Mouse (Mus musculus): ENCODE results near the gene Fam217a. TPM values are rescaled to one million over a fixed set of nuclear protein-coding genes. Genes with fewer than 3 reads are reported as not detected.

Gene Fam217a
- polyA plus RNA-seq (2017; shearing (Covaris generic)), result not detected

DNA sequence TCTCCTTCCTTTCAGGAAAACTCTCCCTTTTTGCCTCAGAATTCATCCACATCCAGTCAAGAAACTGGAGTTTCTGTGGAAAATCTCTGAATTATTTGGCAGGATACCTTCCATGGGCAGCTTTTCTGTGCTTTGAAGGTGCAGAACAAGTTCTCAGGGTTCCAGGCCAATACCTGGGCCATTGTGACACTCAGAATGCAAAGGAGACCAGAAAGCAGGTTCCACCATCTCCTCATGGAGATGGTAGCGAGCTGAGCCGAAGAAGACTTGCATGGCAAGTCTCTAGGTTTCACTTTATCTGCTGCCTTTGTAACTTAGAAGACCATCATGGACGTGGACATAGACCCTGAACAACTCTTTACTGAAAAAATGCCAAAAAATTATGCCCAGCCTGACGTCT lies at the start of gene Fam217a, which contains the start of gene 4933417A18Rik:
Fam217a (minus strand) TSS at position 101 of the 400 bp plus-strand sequence.
4933417A18Rik (plus strand) TSS at position 200 of the 400 bp plus-strand sequence.

DNA sequence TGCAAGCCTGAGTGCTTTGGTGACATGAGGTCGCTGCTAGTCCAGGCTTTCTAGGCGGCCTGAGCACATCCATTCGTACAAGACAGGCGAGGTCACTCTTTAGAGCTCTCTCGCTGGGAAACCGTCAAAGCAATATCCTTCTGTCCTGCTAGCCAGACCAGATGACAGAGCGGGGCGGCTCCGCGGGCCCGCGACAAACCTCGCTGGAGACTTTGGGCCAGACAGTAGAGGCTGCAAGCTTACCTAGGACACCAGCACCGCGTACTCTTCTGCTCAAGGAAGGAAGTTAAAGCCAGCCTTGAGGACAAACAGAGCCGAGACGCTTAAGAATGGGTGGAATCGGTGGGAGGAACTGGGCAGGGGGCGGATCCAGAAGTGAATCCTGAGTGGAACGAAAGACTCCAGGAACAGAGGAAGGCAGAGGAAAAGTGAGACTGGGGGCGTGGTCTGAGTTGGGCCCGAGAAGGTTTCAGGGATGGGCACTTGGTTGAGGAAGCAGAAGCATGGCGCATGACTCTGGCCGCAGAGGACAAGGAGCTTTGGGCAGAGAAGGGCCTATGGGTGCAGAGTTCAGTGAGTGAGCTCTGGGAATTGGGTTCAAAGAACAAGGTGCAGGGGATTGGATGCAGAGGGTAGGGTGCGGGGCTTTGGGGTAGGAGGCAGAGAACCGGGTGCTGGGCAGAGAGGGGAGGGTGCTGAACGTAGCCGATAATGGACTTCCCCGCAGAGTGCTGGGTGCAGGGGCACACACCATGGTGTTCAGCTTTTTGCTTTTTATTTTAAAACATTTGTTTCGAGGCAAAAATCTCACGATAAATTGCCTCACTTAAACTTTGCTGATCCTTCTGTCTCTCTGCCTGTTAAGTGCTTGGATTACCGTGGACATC lies 39.6 kb upstream of the Fam217a start, which contains the start of gene Eci3:
Eci3 (minus strand) TSS at position 300 of the 887 bp plus-strand sequence.

DNA sequence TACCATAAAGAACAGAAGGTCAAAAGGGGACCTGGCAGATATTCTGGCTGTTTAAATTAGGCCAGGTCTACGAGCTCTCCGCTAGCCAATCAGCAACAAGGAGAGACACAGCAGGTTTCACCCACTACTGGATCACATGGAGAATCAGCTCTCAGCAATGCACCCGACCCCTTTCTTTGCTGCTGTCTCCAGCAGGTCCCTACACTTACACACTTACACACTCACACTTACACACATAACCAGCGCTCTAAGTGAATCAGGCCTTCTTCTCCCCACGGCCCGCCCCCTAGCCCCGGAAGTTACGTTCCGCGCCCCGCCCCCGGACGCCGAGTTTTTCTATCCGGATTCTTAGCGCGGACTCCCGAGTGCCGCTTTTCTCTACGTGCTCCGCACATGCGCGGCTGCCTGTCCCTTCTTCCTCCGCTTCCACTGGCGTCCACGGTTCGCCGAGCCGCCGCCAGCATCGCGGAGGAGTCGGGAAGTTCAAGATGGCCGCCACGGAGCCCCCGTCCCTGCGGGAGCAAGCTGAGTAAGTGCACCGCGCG lies 48.9 kb downstream of the Fam217a start, which contains the start of gene Prpf4b:
Prpf4b (plus strand) TSS at position 137 of the 545 bp plus-strand sequence.

Other genes with a start within 250 kb of the Fam217a start
- gene Fam50b, start 189.5 kb downstream of the Fam217a start, polyA plus RNA-seq (2017; shearing (Covaris generic)), result not detected
- 118 TPM for gene Prpf4b, start 49.0 kb downstream of the Fam217a start, polyA plus RNA-seq (2017; shearing (Covaris generic))
- gene 4933417A18Rik, start 99 bp upstream of the Fam217a start, polyA plus RNA-seq (2017; shearing (Covaris generic)), result not detected
- gene Eci3, start 39.5 kb upstream of the Fam217a start, polyA plus RNA-seq (2017; shearing (Covaris generic)), result not detected
- gene Eci2, start 102.8 kb upstream of the Fam217a start, polyA plus RNA-seq (2017; shearing (Covaris generic)), result 76.0 TPM

Measured in activated CD4-positive, CD25-positive, alpha-beta regulatory T cell, adult 9 weeks (primary cell).